Comparison of ENCODE assay signal across 24 mouse cellular contexts in genomic region chr4:39967938-39968337, GRCm38 (mm10).
DNase-seq lines count a peak whose midpoint lies in the region; ATAC-seq and TF ChIP-seq lines count a peak whose summit lies in the region.
"Had no signal": no experiment of that assay in that cellular context is flagged by ENCODE, and none has a peak within 500 bp of the region (broad histone marks: within the 10 kb centered on the region; RNA-seq: fewer than 3 reads in every experiment).

No protein-coding gene starts in this region.

- peak; percentile 86 for ATAC-seq in frontal cortex, adult (ENCODE audit: low TSS enrichment)
- 0 out of 2 replicates have a peak, but pooled peaks have one; percentile 71 for ATAC-seq in midbrain, embryonic 15.5 days (replicated peaks)
- ATAC-seq in midbrain, embryonic 14.5 days (ENCODE audit: low FRiP score, low TSS enrichment), result no peak
- ATAC-seq: activated CD4-positive, CD25-positive, alpha-beta regulatory T cell, adult 4 months; CD4-positive, CD25-positive, alpha-beta regulatory T cell, adult 4 months; Patski had no signal

- no peaks in the 10 kb centered on the region for H3K27me3 ChIP-seq in midbrain, embryonic 15.5 days (replicated peaks)
- no peaks in the 10 kb centered on the region for H3K27me3 ChIP-seq in midbrain, embryonic 14.5 days (ENCODE audit: control insufficient read depth, insufficient read depth, low read length)
- H3K27me3 ChIP-seq: CH12.LX, Patski had no signal

- no peak for TF ChIP-seq CTCF in brain, embryonic 14.5 days (IDR thresholded peaks at IDR 0.05; ENCODE audit: borderline replicate concordance, extremely low read depth, insufficient read depth, insufficient read length)
- no peak for TF ChIP-seq CTCF in lung, adult 2 months (IDR thresholded peaks at IDR 0.05; ENCODE audit: insufficient read depth, low read length)

- H3K9ac ChIP-seq in midbrain, embryonic 15.5 days, result no peak overlapping the region
- no peak overlapping the region for H3K9ac ChIP-seq in midbrain, embryonic 14.5 days (replicated peaks; ENCODE audit: low read length)

- no peak overlapping the region for H3K4me2 ChIP-seq in midbrain, embryonic 15.5 days
- no peak overlapping the region for H3K4me2 ChIP-seq in midbrain, embryonic 14.5 days (ENCODE audit: low read length)

- no peak overlapping the region for H3K27ac ChIP-seq in midbrain, embryonic 15.5 days
- H3K27ac ChIP-seq in midbrain, embryonic 14.5 days (replicated peaks; ENCODE audit: low read depth, low read length), result no peak overlapping the region

- DNase-seq in frontal cortex, postnatal 36 days (ENCODE audit: low spot score in 2 of 2), result no peak
- no peak for DNase-seq in midbrain, embryonic 14.5 days
- peak; percentile 19 for DNase-seq in brain, adult 2 months (ENCODE audit: low read depth, low spot score)
- peak; percentile 8 for DNase-seq in brain, embryonic 14.5 days (ENCODE audit: low read depth)
- DNase-seq in lung, adult 2 months, result no peak
- DNase-seq in right cerebral cortex, postnatal 10 days (ENCODE audit: low spot score in 2 of 2), result no peak
- DNase-seq: adrenal gland, adult 2 months; adrenal gland, adult 8-10 months; adrenal gland, postnatal 10 days; adrenal gland, postnatal 14 days; adrenal gland, postnatal 25 days; adrenal gland, postnatal 36 days; B cell, adult 2 months; cerebellum, adult 11 months; cerebellum, adult 11-12 months; cerebellum, adult 18-20 months; cerebellum, adult 2 months had no signal

- no peak overlapping the region for H3K4me3 ChIP-seq in midbrain, embryonic 15.5 days
- H3K4me3 ChIP-seq in midbrain, embryonic 14.5 days (replicated peaks; ENCODE audit: low read depth, low read length), result no peak overlapping the region
- no peak overlapping the region for H3K4me3 ChIP-seq in lung, adult 2 months (replicated peaks; ENCODE audit: extremely low read depth, low read depth, low read length)

- no peaks in the 10 kb centered on the region for H3K4me1 ChIP-seq in midbrain, embryonic 15.5 days
- no peaks in the 10 kb centered on the region for H3K4me1 ChIP-seq in midbrain, embryonic 14.5 days (ENCODE audit: control insufficient read depth, insufficient read depth, low read length)
- no peaks in the 10 kb centered on the region for H3K4me1 ChIP-seq in lung, adult 2 months (ENCODE audit: control insufficient read depth, insufficient read depth, low read length)

- TF ChIP-seq POLR2A in brain, embryonic 14.5 days (IDR thresholded peaks at IDR 0.05; ENCODE audit: borderline replicate concordance, extremely low read depth, insufficient read depth, insufficient read length, poor library complexity, severe bottlenecking), result no peak
- TF ChIP-seq POLR2A in lung, adult 2 months (IDR thresholded peaks at IDR 0.05; ENCODE audit: borderline replicate concordance, extremely low read depth, low read depth, low read length), result no peak

- no peaks in the 10 kb centered on the region for H3K36me3 ChIP-seq in midbrain, embryonic 15.5 days (replicated peaks)
- H3K36me3 ChIP-seq in midbrain, embryonic 14.5 days (ENCODE audit: control insufficient read depth, insufficient read depth, low read length), result no peaks in the 10 kb centered on the region
- H3K36me3 ChIP-seq: G1E had no signal

- no peaks in the 10 kb centered on the region for H3K9me3 ChIP-seq in midbrain, embryonic 15.5 days
- H3K9me3 ChIP-seq in midbrain, embryonic 14.5 days (ENCODE audit: control insufficient read depth, low read length), result no peaks in the 10 kb centered on the region
- H3K9me3 ChIP-seq: G1E had no signal

- WGBS in midbrain, embryonic 15.5 days, result 82% methylated on average over 3 of the region's 3 CpGs
- 85% methylated on average over 3 of the region's 3 CpGs for WGBS in midbrain, embryonic 14.5 days
- WGBS in lung, adult 2 months, result 86% methylated on average over 3 of the region's 3 CpGs

Comparison
In these comparisons a context has a peak if more than half of its experiments do, and no peak if none do; other contexts are left out.
1. DNase-seq: peak in brain, adult 2 months (single experiment) and brain, embryonic 14.5 days (single experiment); none in frontal cortex, postnatal 36 days (0 of 2), midbrain, embryonic 14.5 days (single experiment), lung, adult 2 months (single experiment) and right cerebral cortex, postnatal 10 days (0 of 2).